Mouse (Mus musculus): ENCODE results near the gene Pear1.

The Pear1 gene

GRCm38 (mm10) chr3:87733984-87734761, 89.9 kb downstream of the Pear1 start:
- in situ Hi-C loops (cut with MboI, MseI): no loop called here

- in situ Hi-C loops (cut with MboI, MseI): no loop called here
These were observed 91.0 kb downstream of the Pear1 start for GRCm38 (mm10) chr3:87733098-87733497.

GRCm38 (mm10) chr3:87728696-87729095, 95.4 kb downstream of the Pear1 start:
- in situ Hi-C loops (cut with MboI, MseI): no loop called here

- in situ Hi-C loops (cut with MboI, MseI): no loop called here
These were observed 97.9 kb downstream of the Pear1 start for GRCm38 (mm10) chr3:87726191-87726590.

GRCm38 (mm10) chr3:87725396-87726160, 98.5 kb downstream of the Pear1 start:
- in situ Hi-C loops (cut with MboI, MseI): no loop called here

GRCm38 (mm10) chr3:87724556-87724955, 99.5 kb downstream of the Pear1 start:
- in situ Hi-C loops (cut with MboI, MseI): no loop called here

GRCm38 (mm10) chr3:87718525-87718924, 105.6 kb downstream of the Pear1 start:
- in situ Hi-C loops (cut with MboI, MseI): no loop called here

All from T-helper 17 cell (primary cell).